8 mouse cellular contexts compared by ENCODE assay signal in the genomic region with DNA sequence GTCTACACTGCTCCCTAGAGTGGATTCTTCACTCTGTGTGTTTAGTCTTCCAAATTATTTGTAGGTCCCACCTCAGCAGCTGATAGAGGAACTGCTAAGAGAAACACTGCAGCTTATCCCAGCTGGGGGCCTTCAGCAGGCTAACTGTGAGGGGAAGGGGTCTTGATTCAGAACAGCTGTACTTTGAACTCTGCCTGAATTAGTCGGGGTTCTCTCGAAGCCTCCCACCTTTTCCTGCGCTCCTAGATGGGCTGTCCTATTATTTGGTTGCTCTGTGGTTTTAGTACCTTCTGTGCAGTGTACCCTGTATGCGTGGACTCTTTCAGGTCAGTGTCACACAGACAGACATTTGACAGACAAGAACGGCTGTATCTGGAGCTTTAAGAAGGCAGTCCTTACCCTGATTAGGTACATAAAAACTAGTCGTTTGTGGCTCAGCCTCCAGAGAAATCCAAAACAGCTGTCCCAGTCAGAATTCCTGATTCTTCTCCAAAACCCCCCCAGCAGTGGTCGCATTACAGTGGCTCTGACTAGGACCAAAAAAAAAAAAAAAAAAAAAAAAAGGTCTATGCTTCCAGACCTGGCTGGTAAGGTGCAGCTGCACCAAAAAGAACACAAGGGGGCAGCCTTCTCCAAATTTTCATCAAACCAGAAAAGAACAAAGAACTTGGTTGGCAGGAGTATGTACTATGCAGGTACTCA.
DNase-seq lines count a peak whose midpoint lies in the region; ATAC-seq and TF ChIP-seq lines count a peak whose summit lies in the region.

No protein-coding gene starts in this region.

- peaks cover 0 to under 1% of the 10 kb centered on the region in 2 experiments; a peak in 1 of 4 replicates for H3K4me1 ChIP-seq in CH12.LX (ENCODE audit: control insufficient read depth in 1 of 2, insufficient read depth in 2 of 2)
- no peaks in the 10 kb centered on the region for H3K4me1 ChIP-seq in bone marrow, adult 2 months (ENCODE audit: control insufficient read depth, insufficient read depth, low read length)
- peaks cover 60% of the 10 kb centered on the region for H3K4me1 ChIP-seq in embryonic facial prominence, embryonic 13.5 days
- peaks cover 23% of the 10 kb centered on the region for H3K4me1 ChIP-seq in hindbrain, embryonic 10.5 days (replicated peaks)
- no peaks in the 10 kb centered on the region for H3K4me1 ChIP-seq in lung, postnatal 0 days (ENCODE audit: insufficient read depth, low read depth, low read length)

- TF ChIP-seq CTCF in CH12.LX (conservative IDR thresholded peaks at IDR 0.05 in 1 of 2, IDR thresholded peaks at IDR 0.05 in 1 of 2; ENCODE audit: low read depth in 2 of 2, low read length in 2 of 2) = peak; percentile 14 to 80; a peak in 2 of 4 replicates
- TF ChIP-seq CTCF in bone marrow, adult 2 months (IDR thresholded peaks at IDR 0.05; ENCODE audit: control insufficient read depth, insufficient read depth, low read length) = 0 out of 2 replicates have a peak, but pooled peaks have one; percentile 18
- peak; percentile 74 for TF ChIP-seq CTCF in lung, postnatal 0 days (IDR thresholded peaks at IDR 0.05)

- in situ Hi-C loops in CH12.LX (cut with MboI; ENCODE audit: low pct_ligation_motif_present, low pct_unique_long_range_greater_than_20kb, low sequenced_read_pairs) = loop anchor here (25.0 kb wide), 2 partner anchors 297 to 547 kb away; no protein-coding TSS in a partner anchor

- H3K9me3 ChIP-seq in CH12.LX (replicated peaks; ENCODE audit: low read length) = no peaks in the 10 kb centered on the region
- no peaks in the 10 kb centered on the region for H3K9me3 ChIP-seq in embryonic facial prominence, embryonic 13.5 days
- H3K9me3 ChIP-seq in hindbrain, embryonic 10.5 days = no peaks in the 10 kb centered on the region
- H3K9me3 ChIP-seq in lung, postnatal 0 days (ENCODE audit: low read length) = no peaks in the 10 kb centered on the region

- TF ChIP-seq POLR2A in CH12.LX (IDR thresholded peaks at IDR 0.05; ENCODE audit: low read depth, low read length) = no peak
- TF ChIP-seq POLR2A in bone marrow, adult 2 months (IDR thresholded peaks at IDR 0.05; ENCODE audit: borderline replicate concordance, control insufficient read depth, low read depth, low read length) = no peak

- peak; percentile 79 for ATAC-seq in embryonic facial prominence, embryonic 13.5 days (ENCODE audit: insufficient number of reproducible peaks, insufficient read depth, low FRiP score, low TSS enrichment, low read depth)
- ATAC-seq in lung, postnatal 0 days = peak; percentile 73

- DNase-seq in CH12.LX (ENCODE audit: extremely low read depth) = peak; percentile 66
- DNase-seq in hindbrain, embryonic 10.5 days (ENCODE audit: low spot score) = peak; percentile 64
- DNase-seq in large intestine, adult 2 months (ENCODE audit: low read depth, low spot score) = peak; percentile 19
- DNase-seq in lung, postnatal 0 days (ENCODE audit: low spot score) = peak; percentile 83
- DNase-seq in retina, postnatal 1 day = peak; percentile 87
- no peak for DNase-seq in Muller cell, postnatal 12 days (ENCODE audit: inconsistent ontology term)

- 62% methylated on average over 7 of the region's 7 CpGs for WGBS in bone marrow, adult 2 months
- 13% methylated on average over 7 of the region's 7 CpGs for WGBS in embryonic facial prominence, embryonic 13.5 days
- 53% methylated on average over 7 of the region's 7 CpGs for WGBS in hindbrain, embryonic 10.5 days
- WGBS in large intestine, adult 2 months = 62% methylated on average over 7 of the region's 7 CpGs
- WGBS in lung, postnatal 0 days = 38% methylated on average over 7 of the region's 7 CpGs

- H3K27me3 ChIP-seq in CH12.LX (replicated peaks) = no peaks in the 10 kb centered on the region
- no peaks in the 10 kb centered on the region for H3K27me3 ChIP-seq in embryonic facial prominence, embryonic 13.5 days
- H3K27me3 ChIP-seq in hindbrain, embryonic 10.5 days (ENCODE audit: insufficient read depth, poor library complexity, severe bottlenecking) = no peaks in the 10 kb centered on the region
- no peaks in the 10 kb centered on the region for H3K27me3 ChIP-seq in lung, postnatal 0 days (replicated peaks; ENCODE audit: insufficient read depth, low read length)

- TF ChIP-seq EP300 in CH12.LX (IDR thresholded peaks at IDR 0.05; ENCODE audit: low read length) = no peak
- TF ChIP-seq EP300 in lung, postnatal 0 days (IDR thresholded peaks at IDR 0.05) = 0 out of 2 replicates have a peak, but pooled peaks have one; percentile 34

- H3K27ac ChIP-seq in CH12.LX (ENCODE audit: insufficient read depth, low read depth) = no peak overlapping the region
- H3K27ac ChIP-seq in bone marrow, adult 2 months (ENCODE audit: control insufficient read depth, insufficient read depth, low read depth, low read length, poor library complexity) = no peak overlapping the region
- H3K27ac ChIP-seq in embryonic facial prominence, embryonic 13.5 days = peak overlapping the region; percentile 94
- peak overlapping the region; percentile 76 for H3K27ac ChIP-seq in hindbrain, embryonic 10.5 days
- no peak overlapping the region for H3K27ac ChIP-seq in lung, postnatal 0 days (ENCODE audit: low read length)

- no peaks in the 10 kb centered on the region for H3K79me2 ChIP-seq in CH12.LX (replicated peaks; ENCODE audit: control insufficient read depth, extremely low read depth, insufficient read depth, poor library complexity, severe bottlenecking)

- no peak overlapping the region for H3K4me3 ChIP-seq in CH12.LX (replicated peaks in 1 of 3; ENCODE audit: low read depth in 2 of 3, low read length in 2 of 3, poor library complexity in 1 of 3)
- no peak overlapping the region for H3K4me3 ChIP-seq in bone marrow, adult 2 months (replicated peaks; ENCODE audit: control insufficient read depth, low read depth, low read length)
- no peak overlapping the region for H3K4me3 ChIP-seq in embryonic facial prominence, embryonic 13.5 days
- no peak overlapping the region for H3K4me3 ChIP-seq in hindbrain, embryonic 10.5 days
- no peak overlapping the region for H3K4me3 ChIP-seq in lung, postnatal 0 days (ENCODE audit: low read depth, low read length)

- peak; percentile 85 for TF ChIP-seq RAD21 in CH12.LX (IDR thresholded peaks at IDR 0.05; ENCODE audit: low read depth, low read length)

- H3K9ac ChIP-seq in CH12.LX (ENCODE audit: insufficient read depth, low read depth) = no peak overlapping the region
- no peak overlapping the region; the same call in 1 of the 2 replicates for H3K9ac ChIP-seq in embryonic facial prominence, embryonic 13.5 days
- no peak overlapping the region for H3K9ac ChIP-seq in lung, postnatal 0 days (replicated peaks; ENCODE audit: low read depth)

- H3K36me3 ChIP-seq in CH12.LX (replicated peaks in 1 of 2; ENCODE audit: control insufficient read depth in 1 of 2, insufficient read depth in 1 of 2, low read length in 1 of 2) = peaks cover 28 to 78% of the 10 kb centered on the region in 2 experiments
- H3K36me3 ChIP-seq in embryonic facial prominence, embryonic 13.5 days = peaks cover 4% of the 10 kb centered on the region; the same call in 1 of the 2 replicates
- H3K36me3 ChIP-seq in hindbrain, embryonic 10.5 days = 0 out of 2 replicates have a peak, but pooled peaks cover 6% of the 10 kb centered on the region
- no peaks in the 10 kb centered on the region for H3K36me3 ChIP-seq in lung, postnatal 0 days (ENCODE audit: insufficient read depth, low read length)

- dilution Hi-C loops in CH12.LX (cut with MboI; ENCODE audit: extremely low pct_ligation_motif_present, extremely low pct_unique_long_range_greater_than_20kb, low sequenced_read_pairs) = no loop called here

- no peak overlapping the region for H3K4me2 ChIP-seq in CH12.LX (ENCODE audit: insufficient read depth, low read depth, poor library complexity, severe bottlenecking)
- peak overlapping the region; percentile 39 for H3K4me2 ChIP-seq in embryonic facial prominence, embryonic 13.5 days
- no peak overlapping the region for H3K4me2 ChIP-seq in lung, postnatal 0 days (replicated peaks; ENCODE audit: low read depth, low read length)

TF ChIP-seq in CH12.LX, 34 proteins besides CTCF, POLR2A, EP300 and RAD21:
- no peak for TF ChIP-seq ZMIZ1 (IDR thresholded peaks at IDR 0.05; ENCODE audit: low read depth, low read length)
- TF ChIP-seq TBP (conservative IDR thresholded peaks at IDR 0.05; ENCODE audit: low read depth, low read length) = no peak
- no peak for TF ChIP-seq HCFC1 (IDR thresholded peaks at IDR 0.05; ENCODE audit: low read depth, low read length)
- peak; percentile 72 for TF ChIP-seq ZC3H11A (IDR thresholded peaks at IDR 0.05; ENCODE audit: low read depth, low read length)
- no peak for TF ChIP-seq MEF2A (IDR thresholded peaks at IDR 0.05; ENCODE audit: borderline replicate concordance, low read depth, low read length)
- TF ChIP-seq E2F4 (IDR thresholded peaks at IDR 0.05; ENCODE audit: insufficient replicate concordance, low read depth, low read length) = no peak
- no peak for TF ChIP-seq KAT2A (IDR thresholded peaks at IDR 0.05; ENCODE audit: insufficient replicate concordance, low read length)
- no peak for TF ChIP-seq MAX (IDR thresholded peaks at IDR 0.05; ENCODE audit: low read length)
- no peak for TF ChIP-seq POLR2AphosphoS2 (IDR thresholded peaks at IDR 0.05; ENCODE audit: low read depth, low read length)
- TF ChIP-seq ETS1 (conservative IDR thresholded peaks at IDR 0.05; ENCODE audit: low read depth, low read length) = no peak
- TF ChIP-seq JUND (conservative IDR thresholded peaks at IDR 0.05; ENCODE audit: low read depth, low read length) = 0 out of 2 replicates have a peak, but pooled peaks have one; percentile 21
- no peak for TF ChIP-seq RCOR1 (conservative IDR thresholded peaks at IDR 0.05; ENCODE audit: low read depth, low read length)
- TF ChIP-seq PAX5 (IDR thresholded peaks at IDR 0.05; ENCODE audit: low read length) = no peak
- TF ChIP-seq SMC3 (IDR thresholded peaks at IDR 0.05; ENCODE audit: low read depth, low read length) = peak; percentile 77
- TF ChIP-seq USF2 (conservative IDR thresholded peaks at IDR 0.05; ENCODE audit: low read depth, low read length) = no peak
- TF ChIP-seq BHLHE40 (IDR thresholded peaks at IDR 0.05; ENCODE audit: low read depth, low read length) = no peak
- no peak for TF ChIP-seq ELF1 (IDR thresholded peaks at IDR 0.05; ENCODE audit: low read depth, low read length)
- no peak for TF ChIP-seq NELFE (IDR thresholded peaks at IDR 0.05; ENCODE audit: low read depth, low read length)
- peak; percentile 98 for TF ChIP-seq ZNF384 (IDR thresholded peaks at IDR 0.05; ENCODE audit: low read depth, low read length)
- no peak for TF ChIP-seq MXI1 (IDR thresholded peaks at IDR 0.05; ENCODE audit: low read depth, low read length)
- TF ChIP-seq MYC (IDR thresholded peaks at IDR 0.05; ENCODE audit: low read depth, low read length) = 0 out of 2 replicates have a peak, but pooled peaks have one; percentile 27
- TF ChIP-seq SIN3A (IDR thresholded peaks at IDR 0.05; ENCODE audit: low read length) = no peak
- TF ChIP-seq TCF12 (IDR thresholded peaks at IDR 0.05; ENCODE audit: low read depth, low read length) = no peak
- TF ChIP-seq UBTF (IDR thresholded peaks at IDR 0.05; ENCODE audit: low read depth, low read length) = no peak

Comparison
In these comparisons a context has a peak if more than half of its experiments do, and no peak if none do; other contexts are left out.
1. H3K27ac ChIP-seq: peak in embryonic facial prominence, embryonic 13.5 days (single experiment) and hindbrain, embryonic 10.5 days (single experiment); none in CH12.LX (single experiment), bone marrow, adult 2 months (single experiment) and lung, postnatal 0 days (single experiment).
2. CTCF ChIP-seq: peak in every context shown above with its lines; median percentile 74 in lung, postnatal 0 days; 47 in CH12.LX; 18 in bone marrow, adult 2 months.